Mouse (Mus musculus): ENCODE measurements around the gene Fcer1a. TPM values are rescaled to one million over a fixed set of nuclear protein-coding genes. Genes with fewer than 3 reads are reported as not detected.
"Not testable (repeated sequence)": the region's sequence is repeated elsewhere in the genome, so short reads cannot be mapped to it uniquely, and the experiment has no call there.

Gene Fcer1a
- total RNA-seq (2021) = under 1 TPM in 1 of 2 experiments, not detected in 1; 0.29 TPM
- 0.29 and 0.31 TPM in 2 replicates for polyA plus RNA-seq (2012; rRNA removed)
- long read RNA-seq = 0 reads

DNA sequence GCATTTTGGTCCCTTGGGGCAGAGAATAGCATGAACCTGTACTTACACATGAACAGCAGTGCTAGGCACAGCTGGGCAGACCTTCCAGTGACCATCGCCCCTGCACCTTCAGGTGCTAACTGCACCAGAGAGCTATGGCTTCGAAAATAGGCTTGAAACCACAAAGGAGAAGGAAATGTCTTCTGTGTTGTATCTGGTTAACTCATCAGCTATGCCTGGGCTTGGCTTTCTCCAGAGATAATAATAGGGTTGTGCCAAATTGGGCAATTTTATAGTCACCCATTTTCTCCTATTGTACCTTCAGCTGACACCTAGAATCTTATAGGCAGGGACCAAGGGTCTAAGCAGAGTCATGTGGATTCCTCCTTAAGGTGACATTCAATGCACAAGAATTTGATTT is at the start of gene Fcer1a:
TSS of gene Fcer1a (minus strand) at position 134 of the 400 bp plus-strand sequence.
- no peak for TF ChIP-seq CTCF (IDR thresholded peaks at IDR 0.05)
- TF ChIP-seq POLR2A (IDR thresholded peaks at IDR 0.05; ENCODE audit: insufficient read depth, low read depth, low read length) = no peak
- no peak for TF ChIP-seq EP300 (IDR thresholded peaks at IDR 0.05; ENCODE audit: insufficient read depth, low read depth, low read length)
- no peak within 1 kb of the TSS for H3K4me3 ChIP-seq
- DNase-seq = no peak
- no peaks in the 10 kb centered on the region for H3K27me3 ChIP-seq (ENCODE audit: control insufficient read depth, insufficient read depth, low read length)
- WGBS = 51% methylated on average over 2 of the region's 2 CpGs
- H3K36me3 ChIP-seq (ENCODE audit: control insufficient read depth, insufficient read depth, low read length) = no peaks in the 10 kb centered on the region
- no peaks in the 10 kb centered on the region for H3K4me1 ChIP-seq (ENCODE audit: control insufficient read depth, insufficient read depth, low read length)
- H3K79me2 ChIP-seq (replicated peaks; ENCODE audit: control insufficient read depth, insufficient read depth, low read length) = no peaks in the 10 kb centered on the region
- no peak within 1 kb of the TSS for H3K9ac ChIP-seq (ENCODE audit: low read depth, low read length)
- no peak within 1 kb of the TSS for H3K27ac ChIP-seq
- intact Hi-C loops (cut with DNase I) = no loop called here

DNA sequence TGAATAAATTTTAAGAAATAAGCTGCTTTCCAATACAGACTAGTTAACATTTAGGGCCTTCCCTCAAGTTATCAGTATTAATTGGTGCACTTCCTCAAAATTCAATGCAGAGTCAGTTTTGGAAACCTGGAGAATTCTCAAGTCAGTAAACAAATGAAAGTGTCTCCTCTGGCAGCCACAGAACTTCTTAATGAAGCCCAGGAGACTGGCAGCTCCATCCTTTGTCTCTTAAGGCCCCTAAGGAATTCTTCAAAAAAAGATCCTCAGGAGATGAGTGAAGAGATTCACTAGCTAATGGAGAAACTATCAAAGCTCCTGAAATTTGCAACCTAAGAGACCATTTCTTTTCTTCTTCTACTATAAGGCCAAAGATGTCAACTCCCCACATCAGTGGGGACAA is 38.7 kb upstream of the Fcer1a start, which contains the start of gene Olfr418:
TSS of gene Olfr418 (plus strand) at position 301 of the 400 bp plus-strand sequence.
- H3K9ac ChIP-seq (ENCODE audit: low read depth, low read length) = no peak within 1 kb of the TSS
- no peaks in the 10 kb centered on the region for H3K4me1 ChIP-seq (ENCODE audit: control insufficient read depth, insufficient read depth, low read length)
- no peak within 1 kb of the TSS for H3K27ac ChIP-seq
- no peaks in the 10 kb centered on the region for H3K36me3 ChIP-seq (ENCODE audit: control insufficient read depth, insufficient read depth, low read length)
- H3K4me3 ChIP-seq = no peak within 1 kb of the TSS
- no peak for DNase-seq
- no peaks in the 10 kb centered on the region for H3K27me3 ChIP-seq (ENCODE audit: control insufficient read depth, insufficient read depth, low read length)
- TF ChIP-seq EP300 (IDR thresholded peaks at IDR 0.05; ENCODE audit: insufficient read depth, low read depth, low read length) (no peak), CTCF (IDR thresholded peaks at IDR 0.05) (no peak), POLR2A (IDR thresholded peaks at IDR 0.05; ENCODE audit: insufficient read depth, low read depth, low read length) (no peak)
- intact Hi-C loops (cut with DNase I) = no loop called here
- no peaks in the 10 kb centered on the region for H3K79me2 ChIP-seq (replicated peaks; ENCODE audit: control insufficient read depth, insufficient read depth, low read length)

DNA sequence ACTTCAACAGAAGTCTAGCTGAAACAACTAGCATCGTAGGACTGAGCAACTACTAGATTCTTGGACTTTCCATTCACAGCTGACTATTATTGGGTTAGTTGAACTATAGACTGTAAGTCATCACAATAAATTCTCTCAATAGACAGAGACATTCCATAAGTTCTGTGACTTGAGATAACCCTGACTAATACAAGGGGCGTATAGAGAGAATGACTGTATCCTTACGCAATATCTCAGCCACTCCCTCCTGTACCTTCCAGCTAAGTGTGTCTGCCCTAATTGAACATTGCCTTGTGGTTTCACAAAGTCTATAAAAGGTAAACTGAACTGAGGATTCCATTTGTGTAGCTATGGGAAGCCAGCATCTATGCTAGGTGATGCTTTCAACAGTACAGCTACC is 22.9 kb upstream of the Fcer1a start:
- Histone ChIP-seq H3K79me2 (replicated peaks; ENCODE audit: control insufficient read depth, insufficient read depth, low read length) (no peaks in the 10 kb centered on the region), H3K4me3 (no peak overlapping the region), H3K9ac (ENCODE audit: low read depth, low read length) (no peak overlapping the region), H3K27ac (no peak overlapping the region), H3K36me3 (ENCODE audit: control insufficient read depth, insufficient read depth, low read length) (no peaks in the 10 kb centered on the region), H3K4me1 (ENCODE audit: control insufficient read depth, insufficient read depth, low read length) (no peaks in the 10 kb centered on the region), H3K27me3 (ENCODE audit: control insufficient read depth, insufficient read depth, low read length) (no peaks in the 10 kb centered on the region)
- intact Hi-C loops (cut with DNase I) = no loop called here
- WGBS = 84% methylated on average over 3 of the region's 3 CpGs
- no peak for DNase-seq
- TF ChIP-seq CTCF (IDR thresholded peaks at IDR 0.05) (no peak), EP300 (IDR thresholded peaks at IDR 0.05; ENCODE audit: insufficient read depth, low read depth, low read length) (no peak), POLR2A (IDR thresholded peaks at IDR 0.05; ENCODE audit: insufficient read depth, low read depth, low read length) (no peak)

GRCm38 (mm10) chr1:173237004-173237403 is 10.0 kb upstream of the Fcer1a start:
- H3K79me2 ChIP-seq (replicated peaks; ENCODE audit: control insufficient read depth, insufficient read depth, low read length); H3K27ac ChIP-seq; H3K4me3 ChIP-seq; H3K9ac ChIP-seq (ENCODE audit: low read depth, low read length); H3K27me3 ChIP-seq (ENCODE audit: control insufficient read depth, insufficient read depth, low read length); H3K4me1 ChIP-seq (ENCODE audit: control insufficient read depth, insufficient read depth, low read length); DNase-seq; H3K36me3 ChIP-seq (ENCODE audit: control insufficient read depth, insufficient read depth, low read length); intact Hi-C loops (cut with DNase I): not testable (repeated sequence)
- 65% methylated on average over 1 of the region's 1 CpGs for WGBS

DNA sequence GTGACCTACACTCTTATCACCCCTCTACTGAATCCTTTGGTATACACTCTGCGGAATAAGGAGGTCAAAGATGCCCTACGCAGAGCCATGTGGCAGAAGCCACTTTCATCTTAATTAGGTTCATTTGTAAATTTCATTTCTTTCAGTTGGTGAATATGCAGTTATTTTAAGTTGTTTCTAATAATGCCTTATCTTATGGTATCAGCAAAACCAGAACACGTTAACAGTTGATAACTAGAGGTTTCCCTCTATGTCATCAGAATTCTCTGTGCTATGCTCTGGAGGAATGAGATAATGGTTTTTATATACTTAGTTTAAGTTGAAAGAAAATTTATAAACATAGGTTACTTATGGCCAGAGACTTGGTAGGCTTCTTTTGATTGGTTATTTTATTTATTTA is 10.5 kb downstream of the Fcer1a start:
- no peaks in the 10 kb centered on the region for H3K27me3 ChIP-seq (ENCODE audit: control insufficient read depth, insufficient read depth, low read length)
- H3K9ac ChIP-seq (ENCODE audit: low read depth, low read length) = no peak overlapping the region
- H3K4me3 ChIP-seq = no peak overlapping the region
- intact Hi-C loops (cut with DNase I) = no loop called here
- TF ChIP-seq EP300 (IDR thresholded peaks at IDR 0.05; ENCODE audit: insufficient read depth, low read depth, low read length) (no peak), CTCF (IDR thresholded peaks at IDR 0.05) (no peak), POLR2A (IDR thresholded peaks at IDR 0.05; ENCODE audit: insufficient read depth, low read depth, low read length) (no peak)
- DNase-seq = no peak
- H3K79me2 ChIP-seq (replicated peaks; ENCODE audit: control insufficient read depth, insufficient read depth, low read length) = no peaks in the 10 kb centered on the region
- no peaks in the 10 kb centered on the region for H3K36me3 ChIP-seq (ENCODE audit: control insufficient read depth, insufficient read depth, low read length)
- no peaks in the 10 kb centered on the region for H3K4me1 ChIP-seq (ENCODE audit: control insufficient read depth, insufficient read depth, low read length)
- no peak overlapping the region for H3K27ac ChIP-seq
- WGBS = 73% methylated on average over 3 of the region's 3 CpGs

GRCm38 (mm10) chr1:173212092-173212491 is 14.9 kb downstream of the Fcer1a start, which contains the start of gene Olfr1404:
TSS of gene Olfr1404 (plus strand) at chr1:173212392.
- no peak within 1 kb of the TSS for H3K27ac ChIP-seq
- H3K27me3 ChIP-seq (ENCODE audit: control insufficient read depth, insufficient read depth, low read length) = no peaks in the 10 kb centered on the region
- DNase-seq = no peak
- TF ChIP-seq EP300 (IDR thresholded peaks at IDR 0.05; ENCODE audit: insufficient read depth, low read depth, low read length) (no peak), POLR2A (IDR thresholded peaks at IDR 0.05; ENCODE audit: insufficient read depth, low read depth, low read length) (no peak), CTCF (IDR thresholded peaks at IDR 0.05) (no peak)
- no peaks in the 10 kb centered on the region for H3K36me3 ChIP-seq (ENCODE audit: control insufficient read depth, insufficient read depth, low read length)
- no peak within 1 kb of the TSS for H3K4me3 ChIP-seq
- no peaks in the 10 kb centered on the region for H3K4me1 ChIP-seq (ENCODE audit: control insufficient read depth, insufficient read depth, low read length)
- intact Hi-C loops (cut with DNase I) = no loop called here
- H3K9ac ChIP-seq (ENCODE audit: low read depth, low read length) = no peak within 1 kb of the TSS
- no peaks in the 10 kb centered on the region for H3K79me2 ChIP-seq (replicated peaks; ENCODE audit: control insufficient read depth, insufficient read depth, low read length)
- WGBS = 73% methylated on average over 5 of the region's 5 CpGs
